Mouse (Mus musculus): Measurements from ENCODE around the gene Pdcd5. TPM values are rescaled to one million over a fixed set of nuclear protein-coding genes. Genes with fewer than 3 reads are reported as not detected.

The Pdcd5 gene
- polyA plus RNA-seq, 1 experiment from 2014 or later, result 193 TPM

Other genes with a start within 250 kb of the Pdcd5 start
- gene Slc7a9, start 198.7 kb downstream of the Pdcd5 start, polyA plus RNA-seq (2015; fragmentation: Nextera tagmentation; extraction: Ambion mirVana), result 65.1 and 69.8 TPM in 2 replicates
- 0.57 and 1.2 TPM in 2 replicates for gene Tdrd12, start 109.8 kb downstream of the Pdcd5 start, polyA plus RNA-seq (2015; fragmentation: Nextera tagmentation; extraction: Ambion mirVana)
- gene Nudt19, start 91.2 kb downstream of the Pdcd5 start, polyA plus RNA-seq (2015; fragmentation: Nextera tagmentation; extraction: Ambion mirVana), result 122 and 129 TPM in 2 replicates
- 0.06 and 0.09 TPM in 2 replicates for gene Rgs9bp, start 61.9 kb downstream of the Pdcd5 start, polyA plus RNA-seq (2015; fragmentation: Nextera tagmentation; extraction: Ambion mirVana)
- 34.6 and 38.0 TPM in 2 replicates for gene Ankrd27, start 61.3 kb downstream of the Pdcd5 start, polyA plus RNA-seq (2015; fragmentation: Nextera tagmentation; extraction: Ambion mirVana)
- 15.6 and 17.5 TPM in 2 replicates for gene Dpy19l3, start 106.9 kb upstream of the Pdcd5 start, polyA plus RNA-seq (2015; fragmentation: Nextera tagmentation; extraction: Ambion mirVana)
- 16.6 and 17.8 TPM in 2 replicates for gene Zfp507, start 155.5 kb upstream of the Pdcd5 start, polyA plus RNA-seq (2015; fragmentation: Nextera tagmentation; extraction: Ambion mirVana)

All from intestine, embryonic 15.5 days (tissue).